Mouse (Mus musculus): Measurements from ENCODE around the gene Rbms2. TPM values are rescaled to one million over a fixed set of nuclear protein-coding genes. Genes with fewer than 3 reads are reported as not detected.
A peak's percentile ranks its signal among the peaks of the same experiment; 100 is the strongest.
"Not testable (repeated sequence)": the region's sequence is repeated elsewhere in the genome, so short reads cannot be mapped to it uniquely, and the experiment has no call there.

Gene Rbms2
- 8.7 and 10.1 TPM in 2 replicates for polyA plus RNA-seq (2016; fragmentation: Nextera tagmentation; extraction: Ambion mirVana)

- WGBS (ENCODE audit: insufficient replicate concordance): 4% methylated on average over 6 of the region's 6 CpGs
- Histone ChIP-seq H3K4me3 (peak within 1 kb of the TSS; percentile 35), H3K27me3 (replicated peaks) (no peaks in the 10 kb centered on the region), H3K4me2 (peak within 1 kb of the TSS; percentile 51), H3K27ac (peak within 1 kb of the TSS; percentile 66), H3K9me3 (replicated peaks) (no peaks in the 10 kb centered on the region), H3K36me3 (no peaks in the 10 kb centered on the region), H3K9ac (0 out of 2 replicates have a peak within 1 kb of the TSS, but pooled peaks have one; percentile 45), H3K4me1 (peaks cover 34% of the 10 kb centered on the region)
- ATAC-seq: no peak
Measured at GRCm38 (mm10) chr10:128179989-128180388, at the start of gene Rbms2. Gene Rbms2 (minus strand): TSS chr10:128180297.

GRCm38 (mm10) chr10:128228009-128228408, 47.9 kb upstream of the Rbms2 start:
- Histone ChIP-seq H3K4me1 (peaks cover 18% of the 10 kb centered on the region), H3K4me2 (no peak overlapping the region), H3K4me3 (no peak overlapping the region), H3K9ac (no peak overlapping the region), H3K9me3 (replicated peaks) (no peaks in the 10 kb centered on the region), H3K27me3 (replicated peaks) (no peaks in the 10 kb centered on the region), H3K36me3 (no peaks in the 10 kb centered on the region), H3K27ac (no peak overlapping the region)
- ATAC-seq: no peak
- WGBS (ENCODE audit: insufficient replicate concordance): 79% methylated on average over 8 of the region's 8 CpGs

GRCm38 (mm10) chr10:128227592-128227991, 47.5 kb upstream of the Rbms2 start:
- ATAC-seq: no peak
- WGBS (ENCODE audit: insufficient replicate concordance): 78% methylated on average over 9 of the region's 9 CpGs
- no peak overlapping the region for H3K4me3 ChIP-seq
- H3K27ac ChIP-seq: no peak overlapping the region
- no peaks in the 10 kb centered on the region for H3K36me3 ChIP-seq
- no peaks in the 10 kb centered on the region for H3K9me3 ChIP-seq (replicated peaks)
- H3K9ac ChIP-seq: no peak overlapping the region
- peaks cover 15% of the 10 kb centered on the region for H3K4me1 ChIP-seq
- no peaks in the 10 kb centered on the region for H3K27me3 ChIP-seq (replicated peaks)
- H3K4me2 ChIP-seq: no peak overlapping the region

GRCm38 (mm10) chr10:128225538-128225937, 45.4 kb upstream of the Rbms2 start, which contains the start of gene Mip:
Gene Mip (plus strand): TSS chr10:128225838.
- Histone ChIP-seq H3K36me3 (no peaks in the 10 kb centered on the region), H3K4me1 (peaks cover 15% of the 10 kb centered on the region), H3K9me3 (replicated peaks) (no peaks in the 10 kb centered on the region), H3K27ac (no peak within 1 kb of the TSS), H3K27me3 (replicated peaks) (no peaks in the 10 kb centered on the region), H3K9ac (peak within 1 kb of the TSS; percentile 13; the same call in 1 of the 2 replicates), H3K4me3 (no peak within 1 kb of the TSS), H3K4me2 (no peak within 1 kb of the TSS)
- WGBS (ENCODE audit: insufficient replicate concordance): 51% methylated on average over 4 of the region's 4 CpGs
- no peak for ATAC-seq

DNA sequence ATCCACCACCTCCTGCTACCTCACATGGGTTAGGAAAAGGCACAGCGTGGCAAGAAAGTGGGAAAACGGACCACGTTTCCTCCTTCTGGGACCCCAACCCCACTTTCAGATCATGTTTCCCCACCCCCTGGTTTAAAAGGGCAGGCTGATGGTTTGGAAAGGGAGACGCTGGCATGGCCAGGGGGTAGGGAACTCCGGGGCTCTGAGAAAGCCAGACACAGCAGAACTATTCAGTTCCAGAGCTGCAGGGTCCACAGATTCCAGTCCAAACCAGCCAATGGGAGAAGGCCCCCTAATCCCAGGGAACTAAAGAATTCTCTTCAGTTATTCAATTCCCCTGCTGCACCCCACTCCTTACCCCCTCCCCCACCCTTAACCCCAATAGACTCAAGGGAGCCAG, 45.0 kb upstream of the Rbms2 start:
- Histone ChIP-seq H3K9ac (no peak overlapping the region), H3K27ac (no peak overlapping the region), H3K4me1 (peaks cover 15% of the 10 kb centered on the region), H3K4me2 (no peak overlapping the region), H3K9me3 (replicated peaks) (no peaks in the 10 kb centered on the region), H3K4me3 (no peak overlapping the region), H3K36me3 (no peaks in the 10 kb centered on the region), H3K27me3 (replicated peaks) (no peaks in the 10 kb centered on the region)
- no peak for ATAC-seq
- WGBS (ENCODE audit: insufficient replicate concordance): 63% methylated on average over 5 of the region's 5 CpGs

- Histone ChIP-seq H3K9ac (no peak overlapping the region), H3K4me2 (no peak overlapping the region), H3K27me3 (replicated peaks) (no peaks in the 10 kb centered on the region), H3K4me1 (peaks cover 36% of the 10 kb centered on the region), H3K36me3 (no peaks in the 10 kb centered on the region), H3K4me3 (no peak overlapping the region), H3K9me3 (replicated peaks) (no peaks in the 10 kb centered on the region), H3K27ac (no peak overlapping the region)
- WGBS (ENCODE audit: insufficient replicate concordance): 54% methylated on average over 16 of the region's 16 CpGs
- no peak for ATAC-seq
Measured at GRCm38 (mm10) chr10:128221533-128222286, 41.6 kb upstream of the Rbms2 start.

GRCm38 (mm10) chr10:128218387-128219117, 38.5 kb upstream of the Rbms2 start:
- H3K9me3 ChIP-seq (replicated peaks): no peaks in the 10 kb centered on the region
- H3K36me3 ChIP-seq: no peaks in the 10 kb centered on the region
- H3K27me3 ChIP-seq (replicated peaks): peaks cover 9% of the 10 kb centered on the region
- peak; percentile 85 for ATAC-seq
- H3K4me2 ChIP-seq: peak overlapping the region; percentile 14; the same call in 1 of the 2 replicates
- H3K4me1 ChIP-seq: peaks cover 37% of the 10 kb centered on the region
- H3K4me3 ChIP-seq: no peak overlapping the region
- WGBS (ENCODE audit: insufficient replicate concordance): 69% methylated on average over 18 of the region's 18 CpGs
- no peak overlapping the region for H3K9ac ChIP-seq
- H3K27ac ChIP-seq: peak overlapping the region; percentile 76

DNA sequence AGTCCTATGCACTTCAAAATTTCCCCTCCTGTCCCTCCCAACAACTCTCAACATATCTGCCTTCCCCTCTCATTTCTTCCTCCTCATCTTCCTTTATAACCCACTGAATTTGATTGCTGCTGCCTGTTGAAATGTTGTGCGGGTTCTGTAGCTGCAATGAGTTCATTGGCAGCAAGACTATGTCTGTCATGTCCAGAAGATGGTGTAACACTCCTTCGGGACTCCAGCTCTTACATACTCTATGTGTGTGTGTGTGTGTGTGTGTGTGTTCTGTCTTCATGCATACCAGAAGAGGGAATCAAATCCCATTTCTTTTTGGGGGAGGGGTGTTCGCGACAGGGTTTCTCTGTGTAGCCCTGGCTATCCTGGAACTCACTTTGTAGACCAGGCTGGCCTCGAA, 34.9 kb upstream of the Rbms2 start:
- H3K4me1 ChIP-seq: peaks cover 50% of the 10 kb centered on the region
- peaks cover 14% of the 10 kb centered on the region for H3K27me3 ChIP-seq (replicated peaks)
- no peak overlapping the region for H3K27ac ChIP-seq
- WGBS (ENCODE audit: insufficient replicate concordance): 68% methylated on average over 5 of the region's 5 CpGs
- H3K9ac ChIP-seq: no peak overlapping the region
- H3K4me3 ChIP-seq: no peak overlapping the region
- H3K36me3 ChIP-seq: peaks cover 6% of the 10 kb centered on the region; the same call in 1 of the 2 replicates
- no peak overlapping the region for H3K4me2 ChIP-seq
- no peak for ATAC-seq
- no peaks in the 10 kb centered on the region for H3K9me3 ChIP-seq (replicated peaks)

DNA sequence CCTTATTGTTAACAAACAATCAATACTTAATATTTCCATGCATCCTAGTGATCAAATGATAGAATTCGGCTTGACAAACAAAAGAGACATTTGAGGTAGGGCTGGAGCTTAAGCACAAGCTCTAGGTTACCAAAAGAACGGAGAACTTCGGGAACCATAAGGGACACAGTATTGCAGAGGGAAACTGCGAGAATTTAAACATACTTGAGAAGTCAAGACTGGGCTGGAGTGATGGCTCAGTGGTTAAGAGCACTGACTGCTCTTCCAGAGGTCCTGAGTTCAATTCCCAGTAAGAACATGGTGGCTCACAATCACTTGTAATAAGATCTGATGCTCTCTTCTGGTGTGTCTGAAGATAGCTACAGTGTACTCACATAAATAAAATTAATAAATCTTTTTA, 34.0 kb upstream of the Rbms2 start:
- H3K9me3 ChIP-seq (replicated peaks); H3K4me2 ChIP-seq; H3K9ac ChIP-seq; H3K27ac ChIP-seq; H3K4me3 ChIP-seq; ATAC-seq: not testable (repeated sequence)
- WGBS (ENCODE audit: insufficient replicate concordance): 74% methylated on average over 4 of the region's 4 CpGs
- Histone ChIP-seq H3K4me1 (peaks cover 44% of the 10 kb centered on the region), H3K36me3 (peaks cover 12% of the 10 kb centered on the region), H3K27me3 (replicated peaks) (peaks cover 14% of the 10 kb centered on the region)

- Histone ChIP-seq H3K27ac (no peak overlapping the region; the same call in 1 of the 2 replicates), H3K36me3 (peaks cover 13% of the 10 kb centered on the region), H3K9me3 (replicated peaks) (no peaks in the 10 kb centered on the region), H3K4me3 (peak overlapping the region; percentile 48), H3K4me2 (peak overlapping the region; percentile 95), H3K27me3 (replicated peaks) (peaks cover 14% of the 10 kb centered on the region), H3K4me1 (peaks cover 34% of the 10 kb centered on the region), H3K9ac (peak overlapping the region; percentile 67)
- ATAC-seq: peak; percentile 58; the same call in 1 of the 2 replicates
- WGBS (ENCODE audit: insufficient replicate concordance): 1% methylated on average over 18 of the region's 18 CpGs
Measured at GRCm38 (mm10) chr10:128212871-128213323, 32.8 kb upstream of the Rbms2 start.

DNA sequence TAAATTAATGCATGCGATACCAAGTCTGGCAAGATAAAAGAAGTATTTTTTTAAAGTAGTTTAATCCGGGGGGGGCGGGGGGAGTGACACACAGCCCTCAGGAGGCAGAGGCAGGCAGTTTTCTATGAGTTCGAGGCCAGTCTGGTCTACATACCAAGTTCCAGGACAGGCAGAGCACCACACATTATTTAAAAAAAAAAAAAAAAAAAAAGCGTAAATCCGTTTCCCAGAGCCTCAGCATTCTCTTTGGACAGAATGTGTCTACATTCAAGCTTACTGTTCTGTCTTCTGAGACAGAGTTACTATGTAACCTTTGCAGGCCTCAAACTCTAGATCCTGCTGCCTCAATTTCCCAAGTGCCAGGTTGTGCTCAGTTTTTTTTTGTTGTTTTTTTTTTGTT, 32.1 kb upstream of the Rbms2 start:
- Histone ChIP-seq H3K9ac (peak overlapping the region; percentile 77), H3K27ac (peak overlapping the region; percentile 69), H3K36me3 (peaks cover 13% of the 10 kb centered on the region), H3K4me1 (peaks cover 32% of the 10 kb centered on the region), H3K9me3 (replicated peaks) (no peaks in the 10 kb centered on the region), H3K4me3 (peak overlapping the region; percentile 78), H3K27me3 (replicated peaks) (peaks cover 14% of the 10 kb centered on the region), H3K4me2 (peak overlapping the region; percentile 95)
- WGBS (ENCODE audit: insufficient replicate concordance): 41% methylated on average over 6 of the region's 6 CpGs
- no peak for ATAC-seq
